Mouse (Mus musculus) embryonic fibroblast, embryonic 13.5 days (primary cell): Measurements from ENCODE around the gene Tas2r129.

Experiments
- CTCF ChIP-seq: IDR thresholded peaks from 2 replicates; pipeline ENCODE4 v1.5.1; 2011; ENCODE audit warnings: mild to moderate bottlenecking, control low read depth, low read length, moderate library complexity, borderline replicate concordance; ENCODE audit not compliant: insufficient read depth
- POLR2A ChIP-seq: IDR thresholded peaks from 2 replicates; pipeline ENCODE4 v1.6.1; 2011; ENCODE audit warnings: low read depth, mild to moderate bottlenecking, control low read depth, low read length, moderate library complexity

- TF ChIP-seq CTCF (no peak), POLR2A (no peak)
Observed at GRCm38 (mm10) chr6:132957819-132958218, 6.9 kb downstream of the Tas2r129 start, which contains the start of gene Tas2r131.
